Mouse (Mus musculus) cerebellum, postnatal 36 days (tissue): ENCODE results near the gene Adh5.
"Not testable (repeated sequence)": the region's sequence is repeated elsewhere in the genome, so short reads cannot be mapped to it uniquely, and the experiment has no call there.

Experiments used
- DNase-seq, 2 experiments: peaks; one replicate each; pipeline ENCODE4 v3.0.0; 2021 to 2022; ENCODE audit warnings: mixed read lengths in 2 of 2

The Adh5 gene

DNA sequence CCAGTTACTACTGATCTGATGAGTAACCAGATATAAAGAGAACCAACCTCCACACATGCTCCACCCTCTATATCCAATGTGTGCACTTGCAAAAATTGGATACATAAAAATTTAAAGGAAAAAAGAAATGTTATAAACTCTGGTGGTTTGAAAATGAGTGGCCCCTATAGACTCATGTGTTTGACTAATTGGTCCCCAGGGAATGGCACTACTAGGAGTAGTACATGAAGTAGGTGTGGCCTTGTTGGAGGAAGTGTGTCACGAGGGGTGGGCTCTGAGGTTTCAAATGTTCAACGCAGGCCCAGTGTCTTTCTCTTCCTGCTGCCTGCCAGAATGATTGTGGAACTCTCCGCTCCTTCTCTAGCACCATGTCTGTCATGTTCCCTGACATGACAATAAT is 18.9 kb downstream of the Adh5 start:
- DNase-seq: no peak

DNA sequence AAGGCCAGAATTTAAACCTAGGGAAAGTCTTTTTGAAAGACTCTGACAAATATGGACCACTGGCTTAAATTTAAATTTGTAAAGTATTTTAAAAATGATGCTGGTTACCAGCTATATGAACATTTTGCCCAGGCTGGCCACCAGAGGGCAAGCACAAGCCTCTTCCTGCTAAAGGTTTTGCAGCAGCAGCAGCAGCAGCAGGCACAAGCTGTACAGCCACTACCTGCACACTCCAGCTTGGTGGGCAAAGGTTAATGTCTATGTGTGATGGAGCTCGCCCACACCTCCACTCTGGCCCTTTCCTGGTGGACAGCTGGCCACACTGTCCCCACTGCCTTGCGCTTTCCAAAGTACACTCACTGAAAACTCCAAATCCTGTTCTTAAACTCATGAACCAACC is 20.2 kb downstream of the Adh5 start:
- no peak for DNase-seq

DNA sequence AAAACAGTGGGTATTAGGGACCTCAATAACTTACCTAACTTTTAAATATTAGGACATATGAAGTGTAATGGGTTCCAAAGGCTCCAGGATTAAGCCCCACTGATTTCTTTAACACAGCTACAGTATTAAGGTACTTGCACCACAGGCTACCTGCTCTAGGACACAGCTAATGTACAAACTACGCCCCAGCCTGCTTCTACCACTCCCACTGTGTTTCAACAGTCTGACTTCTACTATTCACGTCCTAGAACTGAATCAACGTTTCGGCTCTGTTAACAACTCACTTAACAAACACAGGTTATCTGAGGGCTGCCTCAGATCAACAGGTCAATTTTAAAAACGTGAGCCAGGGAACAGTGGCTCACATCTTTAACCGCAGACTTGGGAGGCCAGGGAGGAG is 20.9 kb downstream of the Adh5 start:
- no peak for DNase-seq

DNA sequence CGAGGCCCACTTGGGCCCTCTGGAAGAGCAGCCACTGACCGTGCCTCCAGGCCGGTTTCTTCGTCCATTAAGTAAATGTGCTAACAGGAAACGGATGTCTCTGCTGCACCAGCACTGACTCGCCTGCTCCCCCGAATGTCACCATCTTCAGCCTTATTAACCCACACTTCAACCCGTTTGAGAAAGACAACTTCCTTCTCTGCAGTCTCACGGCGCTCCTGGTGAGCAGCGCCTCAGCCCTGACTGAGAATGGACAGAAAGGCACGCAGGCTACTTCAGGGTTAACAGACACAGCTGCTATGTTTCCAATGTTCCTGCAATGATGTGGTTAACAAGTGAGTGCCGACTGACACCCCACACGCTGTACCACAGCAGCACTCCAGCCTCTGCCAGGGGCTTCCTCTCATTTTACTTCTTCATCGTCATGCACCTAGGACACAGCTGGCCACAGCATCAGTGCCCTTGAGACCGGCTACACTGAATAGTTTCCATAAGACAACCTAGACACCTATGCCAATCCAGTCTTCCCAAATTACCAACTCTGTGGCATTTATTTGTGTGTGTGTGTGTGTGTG is 21.8 kb downstream of the Adh5 start:
- no peak for DNase-seq

DNA sequence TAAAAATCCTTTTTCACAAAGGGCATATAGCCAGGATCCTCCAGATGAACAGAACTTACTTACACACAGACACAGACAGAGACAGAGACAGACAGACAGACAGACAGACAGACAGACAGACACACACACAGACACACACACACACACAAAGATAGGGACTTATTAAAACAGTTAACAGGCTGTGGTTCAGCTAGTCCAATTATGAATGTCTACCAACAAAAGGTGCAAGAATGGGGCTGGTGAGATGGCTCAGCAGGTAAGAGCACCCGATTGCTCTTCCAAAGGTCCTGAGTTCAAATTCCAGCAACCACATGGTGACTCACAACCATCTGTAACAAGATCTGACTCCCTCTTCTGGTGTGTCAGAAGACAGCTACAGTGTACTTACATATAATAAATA is 23.8 kb downstream of the Adh5 start:
- not testable (repeated sequence) for DNase-seq

DNA sequence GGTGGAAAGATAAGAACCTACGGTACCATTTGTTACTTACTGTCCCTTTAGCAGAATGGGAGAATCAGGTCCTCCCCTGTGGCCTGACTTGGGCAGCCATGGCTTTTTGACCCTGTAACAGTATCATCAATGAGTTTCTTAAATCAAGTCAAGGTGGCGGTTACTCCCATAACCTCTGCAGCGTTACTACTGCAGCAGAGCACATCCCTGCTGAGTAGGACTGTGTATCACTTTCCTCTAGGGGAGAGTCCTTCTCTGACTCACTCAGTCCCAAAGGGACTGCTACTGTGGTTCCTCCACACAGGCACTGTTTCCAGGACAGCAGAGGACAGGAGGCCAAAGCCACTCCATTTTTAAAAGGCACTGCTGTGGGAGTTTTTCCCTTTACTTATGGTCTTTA is 28.2 kb downstream of the Adh5 start:
- no peak for DNase-seq

DNA sequence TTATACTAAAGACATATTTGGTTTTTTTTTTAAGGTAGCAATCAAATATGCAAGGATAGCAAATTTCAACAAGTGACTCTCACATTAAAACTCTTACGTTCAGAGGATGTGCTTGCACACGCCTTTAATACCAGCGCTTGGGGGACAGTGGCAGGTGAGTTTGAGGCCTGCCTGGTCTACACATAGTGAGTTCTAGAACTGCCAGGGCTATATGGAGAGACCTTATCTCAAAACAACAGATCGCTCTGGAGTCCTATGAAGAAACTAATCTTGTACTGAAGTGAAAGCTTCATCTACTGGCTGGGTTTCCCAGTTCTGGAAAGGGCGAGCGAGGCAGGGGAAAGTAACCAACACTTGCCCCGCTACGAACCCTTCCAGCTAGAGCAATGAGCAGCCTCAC is 36.6 kb downstream of the Adh5 start:
- no peak for DNase-seq

DNA sequence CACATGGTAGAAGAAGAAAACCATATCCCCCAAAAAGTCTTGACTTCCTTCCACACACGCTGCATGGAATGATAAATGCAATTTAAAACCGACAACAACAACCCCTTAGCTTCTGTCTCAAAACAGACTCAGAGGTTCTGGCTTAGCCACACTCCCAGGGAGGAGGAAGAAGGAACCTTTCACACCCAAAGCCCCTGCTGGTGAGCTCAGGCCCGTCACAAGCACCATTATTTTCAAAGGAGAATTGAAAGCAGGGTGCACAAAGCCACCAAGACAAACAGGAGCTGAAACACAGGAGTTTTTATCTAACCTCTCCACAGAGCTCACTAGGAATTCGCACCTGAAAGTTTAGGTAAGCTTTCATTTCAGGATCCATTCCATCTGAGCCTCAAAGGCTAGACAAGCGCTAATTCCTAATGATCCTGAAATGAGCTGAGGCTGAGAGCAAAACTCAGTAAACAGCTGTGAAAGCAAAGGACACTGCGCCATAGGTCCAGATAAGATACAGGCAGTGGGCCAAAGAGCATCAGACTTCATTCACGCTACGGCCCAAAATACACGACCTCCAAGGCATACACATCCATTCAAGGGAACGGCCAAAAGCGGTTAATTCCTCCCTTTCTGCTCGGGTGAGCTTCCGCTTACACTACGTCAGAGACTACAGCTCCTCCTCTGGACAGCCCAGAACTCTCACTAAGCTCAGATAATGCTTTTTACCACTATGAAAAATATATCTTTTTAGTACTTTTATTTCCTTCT is 38.8 kb downstream of the Adh5 start:
- DNase-seq: no peak

DNA sequence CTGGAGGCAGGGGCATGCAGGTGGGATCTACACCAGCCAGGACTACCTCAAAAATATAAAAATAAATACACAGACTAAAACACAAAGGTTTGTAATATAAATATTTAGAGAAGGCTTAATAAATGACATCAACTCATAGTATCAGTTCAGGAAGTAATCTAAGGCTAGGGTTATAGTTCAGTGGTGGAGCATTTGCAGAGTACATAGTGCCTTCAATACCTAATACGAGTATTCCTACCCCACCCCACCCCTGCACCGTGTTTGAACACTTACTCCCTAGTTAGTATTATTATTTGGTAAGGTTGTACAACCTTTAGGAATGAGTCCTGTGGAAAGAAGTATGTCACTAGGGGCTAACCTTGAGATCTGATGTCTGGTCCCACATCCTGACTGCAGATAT is 40.3 kb downstream of the Adh5 start:
- no peak for DNase-seq

DNA sequence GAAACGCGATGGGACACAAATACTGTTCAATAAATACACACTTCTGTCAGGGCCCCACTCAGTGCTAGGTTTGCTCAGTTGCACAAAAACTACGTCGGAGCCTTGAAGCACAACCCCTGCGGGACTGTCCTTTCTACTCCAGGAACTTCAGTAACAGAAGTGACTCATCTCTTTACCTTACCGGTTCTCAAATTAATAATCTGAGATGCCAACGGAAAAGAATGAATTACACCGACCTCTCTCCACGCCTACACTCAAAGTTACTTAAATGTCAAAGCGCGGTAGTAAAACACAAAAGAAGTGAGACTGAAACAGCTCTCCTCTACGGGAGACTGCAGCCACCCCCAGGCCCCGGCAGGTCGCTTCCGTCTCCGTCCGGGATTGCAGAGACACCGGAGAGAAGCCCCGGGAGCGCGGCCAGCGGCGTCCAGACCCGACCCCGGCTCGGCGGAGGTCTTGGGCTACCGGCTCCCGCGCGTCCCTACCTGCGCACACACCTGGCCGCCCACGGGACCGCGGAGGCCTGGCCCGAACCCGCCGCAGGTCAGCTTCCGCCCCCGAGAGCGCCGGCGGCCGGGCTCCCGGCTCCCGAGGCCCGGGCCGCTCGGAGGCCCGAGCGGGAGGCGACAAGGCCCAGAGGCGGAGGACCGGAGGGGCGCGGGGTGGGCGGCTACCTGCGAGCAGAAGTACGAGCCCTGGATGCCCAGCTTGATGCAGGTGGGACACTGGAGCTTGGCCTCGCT is 45.9 kb downstream of the Adh5 start:
- DNase-seq: no peak

DNA sequence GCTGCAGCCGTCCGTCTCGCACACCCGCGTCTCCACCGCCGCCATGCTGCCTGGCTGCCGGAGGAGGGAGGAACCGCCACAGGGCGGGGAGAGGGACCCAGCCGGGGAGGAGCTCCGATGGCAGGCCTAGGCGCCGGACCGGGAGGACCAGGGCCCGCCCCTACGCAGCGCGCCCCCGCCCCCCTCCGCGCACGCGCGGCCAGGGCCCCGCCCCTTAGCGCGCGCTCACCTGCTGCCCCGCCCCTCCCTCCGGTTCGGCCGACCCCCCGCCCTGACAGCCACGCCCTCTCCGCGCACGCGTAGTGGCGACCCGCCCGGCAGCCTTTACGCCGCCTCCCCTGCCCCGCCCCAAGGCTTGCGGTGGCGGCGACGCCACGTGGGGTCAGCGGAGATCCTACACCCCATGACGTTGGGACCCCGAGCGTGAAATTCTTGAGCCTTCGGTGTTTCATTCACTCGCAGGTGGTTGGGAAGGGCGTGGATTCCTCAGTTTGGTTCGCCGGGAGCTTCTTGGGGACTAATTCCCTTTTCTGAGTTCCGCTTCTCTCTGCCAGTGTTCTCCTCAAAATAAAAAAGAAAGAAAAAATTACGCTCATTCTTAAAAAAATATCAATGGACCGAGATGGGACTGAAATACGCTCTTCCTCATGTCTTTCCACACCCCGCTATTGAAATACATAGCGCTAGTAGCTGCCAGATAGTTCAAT is 46.6 kb downstream of the Adh5 start, which contains the start of gene Metap1:
TSS of gene Metap1 (minus strand) at position 189 of the 707 bp plus-strand sequence.
- DNase-seq: peak; percentile 92 to 97

DNA sequence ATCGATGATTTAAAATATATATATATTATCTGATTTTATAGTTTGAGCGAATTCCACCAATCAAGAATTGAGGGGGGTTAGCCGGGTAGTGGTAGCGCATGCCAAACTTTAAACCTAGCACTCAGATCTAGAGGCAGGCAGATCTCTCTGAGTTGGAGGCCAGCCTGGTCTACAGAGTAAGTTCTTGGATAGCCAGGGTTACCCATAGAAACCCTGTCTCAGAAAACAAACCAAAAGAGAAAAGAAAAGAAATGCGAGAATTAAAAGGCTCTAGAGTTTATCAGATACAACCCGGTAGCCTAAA is 47.1 kb downstream of the Adh5 start:
- DNase-seq: no peak

DNA sequence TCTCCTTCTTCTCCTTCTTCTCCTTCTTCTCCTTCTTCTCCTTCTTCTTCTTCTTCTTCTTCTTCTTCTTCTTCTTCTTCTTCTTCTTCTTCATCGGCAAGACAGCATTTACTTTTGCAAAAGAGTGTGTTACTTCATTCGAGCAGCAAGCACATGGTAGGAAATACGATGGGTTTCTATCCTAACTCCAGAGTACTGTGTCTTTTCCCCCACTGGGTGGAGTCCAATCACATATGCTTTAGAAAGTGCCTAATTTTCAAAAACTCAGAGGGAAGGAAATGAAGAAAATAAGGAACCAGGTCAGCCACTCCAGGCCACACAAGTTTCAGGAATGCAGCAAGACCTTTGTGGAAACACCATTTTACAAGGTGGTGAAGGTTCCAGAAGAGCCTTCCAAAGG is 50.8 kb downstream of the Adh5 start:
- DNase-seq: no peak

DNA sequence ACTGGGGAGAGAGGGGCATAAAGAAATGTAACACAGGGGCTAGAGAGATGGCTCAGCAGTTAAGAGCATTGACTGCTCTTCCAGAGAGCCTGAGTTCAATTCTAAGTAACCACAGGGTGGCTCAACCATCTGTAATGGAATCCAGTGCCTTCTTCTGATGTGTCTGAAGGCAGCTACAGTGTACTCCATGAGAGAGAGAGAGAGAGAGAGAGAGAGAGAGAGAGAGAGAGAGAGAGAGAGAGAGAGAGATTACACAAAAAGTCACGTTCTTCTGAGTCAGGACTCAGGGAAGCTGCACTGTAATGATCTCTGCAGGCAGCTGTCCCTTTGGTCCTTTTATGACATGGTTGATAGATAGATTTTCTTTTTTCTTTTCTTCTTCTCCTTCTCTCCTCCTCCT is 51.7 kb downstream of the Adh5 start:
- DNase-seq: no peak

DNA sequence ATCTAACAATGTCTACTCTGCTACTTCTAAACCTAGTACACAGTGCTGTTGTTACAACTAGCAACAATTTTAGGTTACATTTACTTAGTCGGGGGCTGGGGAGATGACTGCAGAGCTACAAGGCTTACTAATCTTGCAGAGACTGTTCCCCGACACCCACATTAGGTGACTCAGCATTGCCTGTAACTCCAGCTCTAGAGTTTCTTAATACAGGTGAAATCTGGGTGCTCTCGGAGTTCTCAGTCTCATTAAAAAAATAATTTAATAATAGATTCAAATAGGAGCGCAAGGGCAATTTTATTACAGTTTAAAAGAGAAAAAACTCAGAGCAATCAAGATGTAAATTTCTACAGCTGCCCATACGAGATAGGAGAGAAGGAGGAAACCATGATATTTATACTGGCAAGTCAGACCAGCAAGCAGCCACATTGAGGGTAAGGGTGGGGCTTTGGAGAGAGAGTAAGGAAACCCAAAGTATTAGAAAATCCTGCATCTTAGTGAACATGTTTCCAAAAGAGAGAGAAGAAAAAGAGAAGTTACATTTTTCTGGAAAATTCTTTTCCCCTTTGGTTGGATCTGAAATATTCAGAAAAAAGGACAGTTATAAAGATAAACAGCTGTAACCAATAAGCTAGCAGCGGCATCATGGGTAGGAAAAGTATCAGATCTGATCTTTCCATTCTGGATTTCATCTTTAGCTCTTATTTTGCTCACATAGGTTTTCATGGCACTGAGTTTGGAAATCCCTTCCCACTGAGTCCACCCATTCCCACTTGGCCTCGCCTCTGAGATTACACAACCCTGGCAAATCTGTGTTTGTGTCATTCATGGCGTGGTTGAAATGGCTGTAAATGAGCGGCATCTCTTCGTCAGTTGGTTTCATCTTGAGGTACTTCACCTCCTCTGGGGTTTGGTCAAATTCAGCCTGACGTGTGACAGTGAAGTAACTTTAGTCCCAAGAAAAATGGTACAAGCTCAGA is 52.6 kb downstream of the Adh5 start:
- DNase-seq: no peak

DNA sequence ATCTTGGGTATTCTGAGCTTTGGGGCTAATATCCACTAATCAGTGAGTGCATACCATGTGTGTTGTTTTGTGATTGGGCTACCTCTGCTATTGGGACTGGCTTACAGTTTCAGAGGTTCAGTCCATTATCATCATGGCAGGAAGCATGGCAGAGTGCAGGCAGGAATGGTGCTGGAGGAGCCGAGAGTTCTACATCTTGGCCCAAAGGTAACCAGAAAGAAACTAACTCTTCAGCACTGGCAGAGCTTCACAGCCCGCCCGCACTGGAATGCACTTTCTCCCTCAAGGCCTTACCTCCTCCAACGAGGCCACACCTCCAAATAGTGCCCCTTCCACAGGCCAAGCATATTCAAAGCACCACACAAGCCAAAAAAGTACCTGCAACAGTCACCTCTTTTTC is 55.8 kb downstream of the Adh5 start:
- no peak for DNase-seq

DNA sequence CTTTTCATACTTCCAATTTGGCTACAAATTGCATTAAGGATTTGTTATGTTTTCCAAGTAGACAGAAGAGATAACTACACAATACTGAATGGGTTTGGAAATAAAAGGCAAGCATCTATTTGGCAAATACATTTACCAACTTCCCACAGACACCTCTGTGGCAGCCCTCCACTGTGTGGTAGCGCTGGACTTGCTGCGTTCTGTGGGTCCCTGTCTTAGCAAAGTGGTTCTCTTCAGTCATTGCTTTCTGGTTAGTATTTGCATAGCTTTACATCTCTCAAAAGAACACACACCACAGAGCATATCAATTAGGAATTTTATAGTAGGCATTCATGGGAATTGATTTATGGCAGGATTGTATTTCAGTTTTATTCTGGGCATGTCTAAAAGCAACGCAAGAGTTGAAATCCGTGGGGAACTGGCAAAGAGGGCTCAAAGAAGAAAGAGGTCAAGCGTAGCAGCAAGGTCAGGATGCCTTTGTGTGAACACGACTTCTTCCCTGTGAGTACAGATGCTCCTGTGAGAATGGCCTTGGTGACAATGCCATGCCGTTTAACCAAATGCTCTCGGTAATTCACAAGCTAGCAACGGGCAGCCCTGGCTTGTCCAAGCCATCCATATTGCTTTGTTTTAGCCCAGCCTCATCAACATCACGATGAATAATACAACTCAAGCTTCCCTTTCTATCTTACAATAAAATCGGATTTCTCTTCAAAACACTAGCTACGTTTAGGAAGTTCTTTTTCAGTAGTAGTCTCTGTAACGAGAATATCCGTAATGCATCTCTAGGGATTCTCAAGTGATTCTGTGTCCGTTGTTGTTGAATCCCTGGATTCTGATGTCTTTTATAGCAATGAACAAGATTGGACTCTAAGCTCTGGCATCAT is 57.2 kb downstream of the Adh5 start:
- no peak for DNase-seq

DNA sequence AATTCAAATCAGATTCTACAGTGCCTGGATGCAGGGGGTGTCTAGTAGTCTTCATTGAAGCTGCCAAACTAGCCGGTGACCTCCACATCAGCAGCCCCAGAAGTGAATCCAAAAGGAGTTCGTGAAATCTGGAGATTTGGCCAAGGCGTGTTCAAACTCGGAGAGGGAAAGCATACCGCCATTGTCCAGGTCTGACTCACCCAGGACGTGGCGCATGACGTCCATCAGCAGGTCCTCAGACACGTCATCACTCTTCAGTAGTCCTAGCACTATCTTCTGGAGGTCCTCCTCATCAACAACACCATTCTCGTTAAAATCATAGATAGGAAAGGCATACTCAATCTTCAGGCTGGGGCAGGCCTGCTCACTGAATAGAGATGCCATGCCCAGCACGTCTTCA is 60.9 kb downstream of the Adh5 start:
- no peak for DNase-seq
